Mouse (Mus musculus): ENCODE measurements around the gene Selplg. TPM values are rescaled to one million over a fixed set of nuclear protein-coding genes. Genes with fewer than 3 reads are reported as not detected.

Selplg gene
- total and polyA plus RNA-seq, 2 experiments from 2014 or later, result 1.1 to 1.8 TPM

DNA sequence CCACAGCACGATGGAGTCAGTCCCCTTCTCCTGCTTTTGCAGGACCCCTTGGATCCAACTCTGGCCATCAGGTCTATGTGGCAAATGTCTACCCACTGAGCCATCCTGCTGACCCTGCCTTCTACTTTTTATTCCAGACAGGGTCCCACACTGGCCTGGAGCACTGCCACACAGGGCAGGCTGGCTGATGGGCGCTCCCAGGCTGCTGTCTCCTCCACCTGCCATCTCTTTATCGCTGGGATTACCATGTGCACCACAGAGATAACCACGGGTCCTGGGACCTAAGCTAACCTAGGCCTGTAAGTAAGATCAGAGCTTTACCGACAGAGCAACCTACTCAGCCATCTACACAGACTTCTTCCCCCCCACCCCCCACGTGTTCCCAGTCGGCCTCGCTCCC is 14.2 kb upstream of the Selplg start:
- Histone ChIP-seq H3K4me2 (ENCODE audit: low read depth) (no peak overlapping the region), H3K27me3 (ENCODE audit: insufficient read depth, low read length) (no peaks in the 10 kb centered on the region), H3K4me1 (ENCODE audit: insufficient read depth) (no peaks in the 10 kb centered on the region), H3K4me3 (ENCODE audit: low read depth, low read length) (no peak overlapping the region), H3K9ac (no peak overlapping the region), H3K9me3 (ENCODE audit: low read length) (no peaks in the 10 kb centered on the region), H3K36me3 (ENCODE audit: insufficient read depth) (peaks cover 88% of the 10 kb centered on the region), H3K27ac (ENCODE audit: low read depth, low read length) (no peak overlapping the region)
- ATAC-seq (no peak), DNase-seq (no peak)
- WGBS, result 89% methylated on average over 8 of the region's 8 CpGs
- TF ChIP-seq CTCF (IDR thresholded peaks at IDR 0.05; ENCODE audit: low read depth), result no peak

DNA sequence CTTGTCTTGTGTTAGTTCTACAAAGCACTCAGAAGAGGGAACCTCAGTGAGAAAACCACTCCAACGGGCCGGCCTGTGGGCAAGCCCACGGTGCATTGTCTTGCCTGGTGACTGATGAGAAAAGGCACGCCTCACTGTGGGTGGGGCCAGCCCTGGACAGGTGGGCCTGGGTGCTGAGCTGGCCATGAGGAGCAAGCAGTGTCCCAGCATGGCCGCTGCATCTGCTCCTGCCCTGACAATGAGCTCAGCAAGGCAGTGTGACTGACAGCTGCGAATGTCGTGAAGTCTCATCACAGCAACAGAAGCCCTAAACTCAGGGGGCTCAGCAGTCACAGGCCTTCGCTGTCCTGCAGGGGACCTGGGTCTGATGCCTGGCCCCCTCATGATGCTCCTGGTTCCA is 13.2 kb upstream of the Selplg start:
- Histone ChIP-seq H3K4me1 (ENCODE audit: insufficient read depth) (no peaks in the 10 kb centered on the region), H3K9ac (no peak overlapping the region), H3K36me3 (ENCODE audit: insufficient read depth) (peaks cover 82% of the 10 kb centered on the region), H3K9me3 (ENCODE audit: low read length) (no peaks in the 10 kb centered on the region), H3K4me2 (ENCODE audit: low read depth) (no peak overlapping the region), H3K4me3 (ENCODE audit: low read depth, low read length) (no peak overlapping the region), H3K27ac (ENCODE audit: low read depth, low read length) (no peak overlapping the region), H3K27me3 (ENCODE audit: insufficient read depth, low read length) (no peaks in the 10 kb centered on the region)
- ATAC-seq (no peak), DNase-seq (no peak)
- TF ChIP-seq CTCF (IDR thresholded peaks at IDR 0.05; ENCODE audit: low read depth), result no peak
- 90% methylated on average over 8 of the region's 8 CpGs for WGBS

DNA sequence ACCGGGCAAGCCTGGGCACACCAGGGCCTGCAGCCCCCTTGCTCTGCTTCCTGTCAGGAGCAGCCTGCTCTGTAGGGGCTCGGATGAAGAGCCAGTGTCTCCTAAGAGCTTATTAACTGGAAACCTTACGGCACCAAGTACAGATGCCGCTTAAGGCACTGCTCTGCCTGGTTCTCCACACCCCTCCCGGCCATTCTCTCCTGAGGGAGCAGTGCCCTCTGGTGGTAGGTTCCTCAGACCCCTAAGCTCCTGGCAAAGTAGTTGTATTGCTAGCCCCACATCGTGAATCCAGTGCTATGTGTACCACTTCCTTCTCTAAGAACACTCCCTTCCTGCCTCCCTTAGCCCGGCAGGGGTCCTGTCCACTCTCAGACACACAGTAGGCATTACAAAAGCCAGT is 12.3 kb upstream of the Selplg start:
- peak; percentile 76 for TF ChIP-seq CTCF (IDR thresholded peaks at IDR 0.05; ENCODE audit: low read depth)

DNA sequence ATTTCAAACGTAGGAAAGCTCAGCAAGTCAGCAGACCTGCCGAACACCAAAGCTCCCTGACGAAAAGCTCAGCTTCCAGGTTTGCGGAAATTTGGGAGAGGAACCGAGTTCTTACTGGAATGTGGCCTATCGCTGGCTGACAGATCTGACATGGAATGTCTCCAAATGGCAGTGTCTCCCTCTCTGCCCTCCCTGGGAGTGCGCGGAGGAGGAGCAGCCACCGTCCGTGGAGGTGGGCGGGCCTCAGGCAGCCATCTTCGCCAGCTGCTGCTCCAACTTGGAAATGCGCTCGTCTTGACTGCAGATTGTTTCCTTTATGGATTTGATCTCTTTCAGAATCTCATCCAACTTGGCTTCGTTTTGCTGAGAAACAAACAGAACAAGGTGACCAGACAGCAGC is 11.7 kb upstream of the Selplg start:
- Histone ChIP-seq H3K36me3 (ENCODE audit: insufficient read depth) (peaks cover 68% of the 10 kb centered on the region), H3K4me2 (ENCODE audit: low read depth) (no peak overlapping the region), H3K9ac (no peak overlapping the region), H3K27me3 (ENCODE audit: insufficient read depth, low read length) (no peaks in the 10 kb centered on the region), H3K9me3 (ENCODE audit: low read length) (no peaks in the 10 kb centered on the region), H3K4me1 (ENCODE audit: insufficient read depth) (no peaks in the 10 kb centered on the region), H3K27ac (ENCODE audit: low read depth, low read length) (no peak overlapping the region), H3K4me3 (ENCODE audit: low read depth, low read length) (no peak overlapping the region)
- DNase-seq (no peak), ATAC-seq (no peak)
- TF ChIP-seq CTCF (IDR thresholded peaks at IDR 0.05; ENCODE audit: low read depth), result no peak
- 75% methylated on average over 15 of the region's 15 CpGs for WGBS

More for the DNA sequence above, 12.3 kb upstream of the Selplg start:
- no peaks in the 10 kb centered on the region for H3K4me1 ChIP-seq (ENCODE audit: insufficient read depth)
- peak overlapping the region; percentile 15; the same call in 1 of the 2 replicates for H3K27ac ChIP-seq (ENCODE audit: low read depth, low read length)
- peak; percentile 69 for DNase-seq
- peak; percentile 72 for ATAC-seq
- WGBS, result 67% methylated on average over 7 of the region's 7 CpGs
- H3K4me2 ChIP-seq (ENCODE audit: low read depth), result no peak overlapping the region
- no peaks in the 10 kb centered on the region for H3K27me3 ChIP-seq (ENCODE audit: insufficient read depth, low read length)
- no peaks in the 10 kb centered on the region for H3K9me3 ChIP-seq (ENCODE audit: low read length)
- H3K36me3 ChIP-seq (ENCODE audit: insufficient read depth), result peaks cover 73% of the 10 kb centered on the region
- H3K9ac ChIP-seq, result no peak overlapping the region
- H3K4me3 ChIP-seq (ENCODE audit: low read depth, low read length), result no peak overlapping the region

DNA sequence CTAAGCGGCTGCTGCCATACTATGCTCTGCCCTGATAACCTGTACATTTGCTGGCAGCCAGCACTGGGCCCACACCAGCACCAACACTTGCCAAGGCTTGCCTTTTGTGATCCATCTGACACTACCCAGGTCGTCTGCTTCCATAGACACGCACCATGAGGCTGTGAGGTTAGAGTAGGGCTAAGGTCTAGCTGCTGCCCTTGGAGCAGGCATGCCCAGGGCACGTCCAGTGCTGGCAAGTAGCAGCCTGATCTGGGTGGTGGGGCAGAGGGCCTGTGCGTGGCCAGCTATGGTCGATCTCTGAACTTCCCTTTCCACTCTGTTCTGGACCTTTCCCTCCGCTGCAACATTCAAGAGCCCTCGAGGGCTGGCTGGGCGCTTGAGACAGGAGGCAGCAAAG is 10.5 kb upstream of the Selplg start:
- DNase-seq, result no peak
- Histone ChIP-seq H3K9me3 (ENCODE audit: low read length) (no peaks in the 10 kb centered on the region), H3K4me3 (ENCODE audit: low read depth, low read length) (no peak overlapping the region), H3K4me2 (ENCODE audit: low read depth) (no peak overlapping the region), H3K4me1 (ENCODE audit: insufficient read depth) (no peaks in the 10 kb centered on the region), H3K27ac (ENCODE audit: low read depth, low read length) (no peak overlapping the region), H3K9ac (no peak overlapping the region), H3K36me3 (ENCODE audit: insufficient read depth) (peaks cover 62% of the 10 kb centered on the region), H3K27me3 (ENCODE audit: insufficient read depth, low read length) (no peaks in the 10 kb centered on the region)
- no peak for TF ChIP-seq CTCF (IDR thresholded peaks at IDR 0.05; ENCODE audit: low read depth)
- no peak for ATAC-seq
- WGBS, result 90% methylated on average over 9 of the region's 9 CpGs

DNA sequence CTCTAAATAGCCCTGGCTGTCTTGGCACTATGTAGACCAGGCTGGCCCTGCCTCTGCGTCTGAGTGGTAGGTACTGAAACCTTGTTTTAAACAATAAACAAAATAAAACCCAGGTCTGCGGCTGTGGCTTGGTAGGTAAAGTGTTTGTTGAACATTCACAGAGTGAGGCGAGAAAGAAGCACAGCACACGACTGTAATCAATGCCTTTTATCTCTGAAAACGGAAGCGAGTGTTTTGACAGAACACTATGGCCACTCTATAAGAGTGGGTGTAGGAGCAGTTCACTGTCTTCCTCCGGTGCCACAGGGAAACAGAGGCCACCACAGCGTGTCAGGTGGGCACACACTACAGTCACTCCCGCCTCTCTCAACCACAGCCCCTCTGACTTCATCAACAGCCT is 9.8 kb upstream of the Selplg start:
- DNase-seq (no peak), ATAC-seq (no peak)
- H3K36me3 ChIP-seq (ENCODE audit: insufficient read depth), result peaks cover 56% of the 10 kb centered on the region
- no peaks in the 10 kb centered on the region for H3K27me3 ChIP-seq (ENCODE audit: insufficient read depth, low read length)
- no peak overlapping the region for H3K4me3 ChIP-seq (ENCODE audit: low read depth, low read length)
- no peaks in the 10 kb centered on the region for H3K9me3 ChIP-seq (ENCODE audit: low read length)
- TF ChIP-seq CTCF (IDR thresholded peaks at IDR 0.05; ENCODE audit: low read depth), result no peak
- no peak overlapping the region for H3K9ac ChIP-seq
- no peaks in the 10 kb centered on the region for H3K4me1 ChIP-seq (ENCODE audit: insufficient read depth)
- H3K4me2 ChIP-seq (ENCODE audit: low read depth), result no peak overlapping the region
- no peak overlapping the region for H3K27ac ChIP-seq (ENCODE audit: low read depth, low read length)
- WGBS, result 86% methylated on average over 9 of the region's 9 CpGs

DNA sequence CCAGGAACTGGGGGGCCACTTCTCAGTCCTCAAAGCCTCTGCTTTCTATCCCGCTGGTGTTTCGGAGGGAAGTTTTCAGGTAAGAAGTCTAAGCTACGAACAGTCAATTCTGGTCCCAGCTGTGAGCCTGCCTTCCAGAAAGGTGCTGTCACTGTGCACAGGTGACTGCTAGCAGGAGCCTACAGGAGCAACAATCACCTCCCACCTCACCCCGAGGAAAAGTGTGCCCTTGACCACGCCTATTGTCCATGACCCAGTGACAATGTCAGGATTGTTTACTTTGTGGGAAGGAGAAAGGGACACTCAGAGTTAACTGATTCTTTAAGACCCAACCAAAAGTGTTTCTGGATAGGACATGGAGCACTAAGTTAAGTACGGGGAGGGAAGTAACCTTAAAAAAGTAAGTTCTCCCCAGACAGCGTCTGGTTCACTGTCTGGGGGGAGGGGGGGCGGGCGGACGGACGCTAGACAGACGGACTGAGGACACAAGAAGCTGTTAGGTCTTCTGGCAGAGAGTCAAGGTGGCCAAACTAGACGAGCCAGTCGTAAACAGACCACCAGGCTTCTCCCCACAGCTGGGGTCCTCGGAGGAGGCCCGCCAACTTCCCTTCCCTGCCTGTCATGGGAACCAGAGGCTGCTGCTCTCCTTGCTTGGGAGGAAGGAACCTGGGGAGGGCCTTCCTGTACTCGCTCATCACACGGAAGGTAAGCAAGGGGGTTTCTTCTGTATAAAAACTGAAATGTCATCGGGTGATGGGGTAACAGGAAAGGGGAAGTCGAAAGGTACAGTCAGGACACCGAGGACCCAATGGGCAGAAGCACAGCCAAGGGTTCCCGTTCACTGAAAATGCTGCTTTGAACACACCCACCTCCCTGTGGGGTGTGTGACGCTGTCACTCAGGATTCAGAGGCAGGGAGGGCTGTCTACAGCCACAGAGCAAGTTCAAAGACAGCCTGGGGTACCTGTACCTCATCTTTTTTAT is 9.1 kb upstream of the Selplg start:
- ATAC-seq, result no peak
- no peak overlapping the region for H3K4me3 ChIP-seq (ENCODE audit: low read depth, low read length)
- H3K4me2 ChIP-seq (ENCODE audit: low read depth), result no peak overlapping the region
- H3K27ac ChIP-seq (ENCODE audit: low read depth, low read length), result no peak overlapping the region
- DNase-seq, result no peak
- peaks cover 48% of the 10 kb centered on the region for H3K36me3 ChIP-seq (ENCODE audit: insufficient read depth)
- no peaks in the 10 kb centered on the region for H3K9me3 ChIP-seq (ENCODE audit: low read length)
- 87% methylated on average over 23 of the region's 23 CpGs for WGBS
- no peak for TF ChIP-seq CTCF (IDR thresholded peaks at IDR 0.05; ENCODE audit: low read depth)
- no peak overlapping the region for H3K9ac ChIP-seq
- H3K27me3 ChIP-seq (ENCODE audit: insufficient read depth, low read length), result no peaks in the 10 kb centered on the region
- no peaks in the 10 kb centered on the region for H3K4me1 ChIP-seq (ENCODE audit: insufficient read depth)

Measured in forebrain, postnatal 0 days (tissue).